Mouse (Mus musculus) liver, adult 2 months (tissue): Measurements from ENCODE around the gene Senp3.

Experiments
- CTCF ChIP-seq: fragments of 200-500 bp; IDR thresholded peaks from 2 replicates; pipeline ENCODE4 v1.5.1; 2011; ENCODE audit warnings: low read depth, low read length, control low read depth
- POLR2A ChIP-seq: fragments of 200-500 bp; IDR thresholded peaks from 2 replicates; pipeline ENCODE4 v1.6.1; 2011; ENCODE audit warnings: low read length, control low read depth; ENCODE audit not compliant: insufficient read depth; ENCODE audit errors: extremely low read depth

- TF ChIP-seq CTCF (no peak), POLR2A (no peak)
Measured at GRCm38 (mm10) chr11:69698574-69698973, 16.7 kb upstream of the Senp3 start.
